Mouse (Mus musculus) stomach, embryonic 16.5 days (tissue): Measurements from ENCODE around the gene Ank2. TPM values are rescaled to one million over a fixed set of nuclear protein-coding genes. Genes with fewer than 3 reads are reported as not detected.

ENCODE experiments used
- ATAC-seq: fragments of 200-750 bp; cut with Nextera tagmentation; 2 replicates; pipeline ENCODE4 v1.8.0; 2017; ENCODE audit warnings: moderate number of reproducible peaks, moderate TSS enrichment; ENCODE audit not compliant: insufficient read depth, low FRiP score
- H3K27ac ChIP-seq: fragments of 300-500 bp; sonication (generic); 2 replicates; pipeline ENCODE4 v1.5.1; 2014; ENCODE audit warnings: low read length
- H3K27me3 ChIP-seq: fragments of 300-500 bp; sonication (generic); 2 replicates; pipeline ENCODE4 v1.6.1; 2014; ENCODE audit warnings: low read length, control low read depth, mixed read lengths; ENCODE audit not compliant: control insufficient read depth, insufficient read depth
- H3K36me3 ChIP-seq: fragments of 300-500 bp; sonication (generic); 2 replicates; pipeline ENCODE4 v1.6.1; 2014; ENCODE audit warnings: low read length; ENCODE audit not compliant: control insufficient read depth, insufficient read depth
- H3K4me1 ChIP-seq: fragments of 300-500 bp; sonication (generic); 2 replicates; pipeline ENCODE4 v1.6.1; 2014; ENCODE audit warnings: low read length, control low read depth, mixed read lengths; ENCODE audit not compliant: control insufficient read depth, insufficient read depth
- H3K4me2 ChIP-seq: fragments of 300-500 bp; sonication (generic); 2 replicates; pipeline ENCODE4 v1.6.1; 2014; ENCODE audit warnings: low read depth, low read length, mixed read lengths
- H3K4me3 ChIP-seq: fragments of 300-500 bp; sonication (generic); replicated peaks from 2 replicates; pipeline ENCODE4 v1.5.1; 2014; ENCODE audit warnings: mild to moderate bottlenecking, low read length
- H3K9ac ChIP-seq: fragments of 300-500 bp; sonication (generic); 2 replicates; pipeline ENCODE4 v1.6.1; 2014; ENCODE audit warnings: low read length
- H3K9me3 ChIP-seq: fragments of 300-500 bp; sonication (generic); replicated peaks from 2 replicates; pipeline ENCODE4 v1.6.1; 2016; ENCODE audit warnings: low read length, control low read depth; ENCODE audit not compliant: control insufficient read depth
- WGBS: fragments of 180-500 bp; shearing (Covaris S2); extraction: QIAGEN DNeasy Blood & Tissue Kit; methylation state at CpG from one replicate; pipeline ENCODE4 v1.1.7; 2014; 5-methylcytosine and 5-hydroxymethylcytosine counted together
- polyA plus RNA-seq: library from polyadenylated mRNA; unstranded; fragments of >200 nt; fragmentation: Nextera tagmentation; extraction: Ambion mirVana; gene quantifications from 2 replicates; pipeline ENCODE4 v1.2.1, GENCODE M21; 2015

Ank2 gene
- polyA plus RNA-seq: 33.1 and 40.0 TPM in 2 replicates

DNA sequence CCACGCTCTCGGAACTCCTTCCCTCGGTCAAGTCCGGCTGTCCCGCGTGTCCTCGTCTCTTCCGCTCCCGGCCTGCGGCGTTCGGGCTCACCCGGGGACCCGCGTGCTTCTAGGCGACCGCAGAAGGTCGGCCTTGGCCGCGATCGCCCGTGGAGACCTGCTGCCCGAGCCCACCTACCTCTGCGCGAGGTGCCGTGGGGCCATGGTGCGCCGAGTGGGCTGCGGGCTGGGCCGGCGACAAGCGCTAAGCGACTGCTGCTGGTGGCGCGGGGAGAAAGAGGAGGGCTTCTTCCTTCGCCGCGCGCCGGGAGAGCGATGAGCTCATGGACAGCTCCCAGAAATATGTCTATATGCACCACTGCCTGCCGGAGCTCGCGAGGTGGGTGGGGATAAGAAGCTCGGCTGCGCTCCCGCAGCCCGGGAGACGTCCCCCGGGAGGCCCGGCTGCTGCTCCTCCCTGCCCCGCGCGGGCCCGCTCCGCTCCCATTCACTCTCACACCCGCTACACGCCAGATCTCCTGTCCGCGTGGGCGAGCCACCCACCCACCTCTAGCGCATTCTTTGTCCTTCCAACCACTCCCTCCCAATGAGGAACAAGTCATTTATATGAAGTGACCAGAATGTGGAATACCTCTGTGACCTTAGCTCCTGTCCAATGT, at the start of gene Ank2:
Ank2 (minus strand) TSS at position 609 of the 659 bp plus-strand sequence.
- H3K4me2 ChIP-seq: peak within 1 kb of the TSS; percentile 100
- peaks cover 22% of the 10 kb centered on the region; the same call in 1 of the 2 replicates for H3K27me3 ChIP-seq
- ATAC-seq: peak; percentile 87
- no peaks in the 10 kb centered on the region for H3K9me3 ChIP-seq
- peak within 1 kb of the TSS; percentile 80 for H3K9ac ChIP-seq
- H3K4me3 ChIP-seq: peak within 1 kb of the TSS; percentile 64
- no peak within 1 kb of the TSS for H3K27ac ChIP-seq
- peaks cover 9% of the 10 kb centered on the region for H3K4me1 ChIP-seq
- no peaks in the 10 kb centered on the region for H3K36me3 ChIP-seq
- WGBS: under 1% methylated on average over 53 of the region's 62 CpGs

DNA sequence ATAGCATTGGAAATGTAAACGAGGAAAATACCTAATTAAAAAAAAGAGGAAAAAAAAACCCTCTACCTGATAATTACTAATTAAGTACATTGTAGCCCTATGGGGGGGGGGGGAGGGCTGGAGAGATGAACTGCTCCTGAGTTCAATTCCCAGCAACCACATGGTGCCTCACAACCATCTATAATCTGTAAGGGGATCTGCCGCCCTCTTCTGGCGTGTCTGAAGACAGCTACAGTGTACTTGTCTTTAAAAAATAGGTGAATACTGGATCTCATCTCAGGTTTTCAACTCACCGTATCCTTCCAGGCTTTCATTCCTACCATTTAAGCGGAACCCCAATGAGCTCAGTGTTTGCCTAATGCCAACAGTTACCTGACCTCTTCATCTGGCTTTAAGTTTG, 48.7 kb upstream of the Ank2 start:
- 43% methylated on average over 5 of the region's 5 CpGs for WGBS
- Histone ChIP-seq H3K4me3 (no peak overlapping the region), H3K27me3 (no peaks in the 10 kb centered on the region), H3K4me1 (no peaks in the 10 kb centered on the region), H3K27ac (no peak overlapping the region), H3K9ac (no peak overlapping the region), H3K4me2 (no peak overlapping the region), H3K36me3 (peaks cover 7% of the 10 kb centered on the region), H3K9me3 (no peaks in the 10 kb centered on the region)
- no peak for ATAC-seq

DNA sequence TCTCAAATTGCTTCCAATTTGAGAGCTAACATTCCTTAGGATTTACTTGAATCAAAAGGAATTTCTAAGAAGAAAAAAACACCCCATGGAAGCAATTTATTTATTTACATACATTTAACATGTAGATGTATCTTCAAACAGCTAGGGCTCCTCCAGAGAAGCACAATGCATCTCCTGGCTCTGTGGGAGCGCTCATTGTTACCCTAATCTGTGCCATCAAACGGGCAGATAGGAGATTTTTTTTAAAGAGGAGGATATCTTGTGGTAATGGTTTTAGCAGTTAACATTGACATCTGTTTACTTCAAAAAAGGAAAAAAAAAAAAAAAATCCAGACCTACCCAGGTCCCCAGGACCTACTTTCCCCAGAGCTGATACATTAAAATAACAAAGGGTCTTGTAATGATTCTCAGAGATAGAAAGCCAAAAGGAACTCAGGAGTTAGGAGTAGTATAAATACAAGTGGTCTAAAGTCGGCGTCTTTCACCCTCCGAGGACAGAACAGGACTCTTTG, 45.5 kb upstream of the Ank2 start:
- WGBS: 33% methylated on average over 5 of the region's 5 CpGs
- ATAC-seq: no peak

DNA sequence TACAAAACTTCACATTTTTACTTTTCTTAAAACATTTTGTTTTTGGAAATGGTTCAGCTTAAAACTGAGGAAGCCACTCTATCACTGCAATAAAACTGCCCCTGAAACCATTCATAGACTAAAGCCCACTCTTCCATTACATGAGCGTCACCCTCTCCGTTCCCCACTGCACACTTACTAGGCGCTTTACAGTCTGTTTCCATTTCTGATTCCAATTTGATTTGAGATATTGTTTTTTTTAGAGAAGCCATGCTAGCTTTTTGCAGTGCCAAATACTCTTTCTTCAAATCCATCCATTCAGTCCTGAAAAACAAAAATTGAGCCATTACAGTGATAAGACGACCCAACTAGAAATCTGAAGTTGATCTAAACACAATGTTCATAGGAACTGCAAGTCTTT, 44.8 kb upstream of the Ank2 start:
- Histone ChIP-seq H3K36me3 (peaks cover 7% of the 10 kb centered on the region), H3K9me3 (no peaks in the 10 kb centered on the region), H3K27ac (no peak overlapping the region), H3K9ac (no peak overlapping the region), H3K4me2 (no peak overlapping the region), H3K27me3 (no peaks in the 10 kb centered on the region), H3K4me1 (no peaks in the 10 kb centered on the region), H3K4me3 (no peak overlapping the region)
- 79% methylated on average over 4 of the region's 4 CpGs for WGBS
- ATAC-seq: no peak

More for the DNA sequence above, 45.5 kb upstream of the Ank2 start:
- Histone ChIP-seq H3K9ac (no peak overlapping the region), H3K4me3 (no peak overlapping the region), H3K36me3 (peaks cover 7% of the 10 kb centered on the region), H3K4me1 (no peaks in the 10 kb centered on the region), H3K27ac (no peak overlapping the region), H3K4me2 (no peak overlapping the region), H3K27me3 (no peaks in the 10 kb centered on the region), H3K9me3 (no peaks in the 10 kb centered on the region)

DNA sequence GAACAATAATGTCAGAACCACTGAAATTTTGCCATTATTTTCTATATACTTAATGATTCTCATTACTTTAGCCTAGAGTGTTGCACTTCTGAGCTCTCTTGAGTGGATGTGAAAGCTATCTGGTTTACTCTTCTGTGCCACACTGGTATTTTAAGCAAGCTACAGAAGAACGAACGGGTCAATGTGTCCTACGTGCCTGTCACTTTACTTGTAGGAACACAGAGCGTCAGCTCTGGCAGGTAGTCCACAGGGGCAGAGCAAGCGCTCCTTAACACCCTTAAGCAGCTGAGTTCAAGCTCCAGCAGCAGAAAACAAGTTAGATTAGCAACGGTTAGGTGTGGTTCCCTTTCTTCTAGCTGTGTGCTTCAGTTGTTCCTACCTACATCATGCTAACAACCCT, 40.0 kb upstream of the Ank2 start:
- 69% methylated on average over 6 of the region's 6 CpGs for WGBS
- H3K27me3 ChIP-seq: no peaks in the 10 kb centered on the region
- no peak for ATAC-seq
- H3K36me3 ChIP-seq: no peaks in the 10 kb centered on the region
- no peaks in the 10 kb centered on the region for H3K9me3 ChIP-seq
- no peaks in the 10 kb centered on the region for H3K4me1 ChIP-seq
- no peak overlapping the region for H3K9ac ChIP-seq
- H3K4me3 ChIP-seq: no peak overlapping the region
- no peak overlapping the region for H3K27ac ChIP-seq
- no peak overlapping the region for H3K4me2 ChIP-seq

DNA sequence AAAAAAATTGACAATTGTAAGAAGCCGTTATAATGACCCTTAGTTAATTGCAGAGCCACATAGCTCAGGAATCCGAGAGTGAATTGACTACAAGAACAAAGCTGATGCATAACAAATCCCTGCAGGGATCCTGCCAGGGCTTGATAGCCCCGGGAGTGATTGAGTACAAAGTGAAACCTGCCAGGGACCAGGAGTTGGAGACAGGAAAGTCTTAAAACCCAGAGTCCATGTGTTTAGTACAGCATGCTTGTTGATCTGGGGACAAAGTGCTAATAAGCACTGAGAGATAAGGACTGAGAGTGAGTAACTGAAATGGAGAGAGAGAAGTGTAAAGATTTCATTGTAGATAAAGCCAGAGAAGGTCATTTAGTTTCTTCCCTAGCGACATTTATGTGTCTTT, 31.1 kb upstream of the Ank2 start:
- H3K4me3 ChIP-seq: no peak overlapping the region
- no peak overlapping the region for H3K4me2 ChIP-seq
- H3K9ac ChIP-seq: no peak overlapping the region
- H3K36me3 ChIP-seq: no peaks in the 10 kb centered on the region
- WGBS: 17% methylated on average over 4 of the region's 4 CpGs
- H3K27me3 ChIP-seq: no peaks in the 10 kb centered on the region
- H3K27ac ChIP-seq: no peak overlapping the region
- H3K4me1 ChIP-seq: no peaks in the 10 kb centered on the region
- H3K9me3 ChIP-seq: no peaks in the 10 kb centered on the region
- ATAC-seq: no peak

DNA sequence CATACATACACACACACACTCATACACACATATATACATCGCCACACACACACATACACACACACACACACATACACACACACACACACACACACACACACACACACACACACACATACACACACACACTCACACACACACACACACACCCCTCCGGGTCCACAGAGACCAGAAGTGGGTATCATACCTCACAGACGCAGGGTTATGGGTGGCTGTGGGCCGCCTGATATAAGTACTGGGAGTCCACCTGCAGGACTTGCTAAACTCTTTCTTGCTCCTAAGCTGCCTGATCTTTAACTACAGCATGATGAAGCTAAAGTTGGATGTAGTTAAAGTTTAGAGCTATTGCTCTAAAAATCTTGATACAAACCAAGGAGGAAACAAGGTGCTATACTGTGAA, 30.7 kb upstream of the Ank2 start:
- ATAC-seq: no peak
- H3K9ac ChIP-seq: no peak overlapping the region
- no peak overlapping the region for H3K4me3 ChIP-seq
- H3K9me3 ChIP-seq: no peaks in the 10 kb centered on the region
- H3K4me1 ChIP-seq: no peaks in the 10 kb centered on the region
- no peak overlapping the region for H3K4me2 ChIP-seq
- no peaks in the 10 kb centered on the region for H3K27me3 ChIP-seq
- WGBS: 79% methylated on average over 4 of the region's 4 CpGs
- H3K27ac ChIP-seq: no peak overlapping the region
- no peaks in the 10 kb centered on the region for H3K36me3 ChIP-seq

DNA sequence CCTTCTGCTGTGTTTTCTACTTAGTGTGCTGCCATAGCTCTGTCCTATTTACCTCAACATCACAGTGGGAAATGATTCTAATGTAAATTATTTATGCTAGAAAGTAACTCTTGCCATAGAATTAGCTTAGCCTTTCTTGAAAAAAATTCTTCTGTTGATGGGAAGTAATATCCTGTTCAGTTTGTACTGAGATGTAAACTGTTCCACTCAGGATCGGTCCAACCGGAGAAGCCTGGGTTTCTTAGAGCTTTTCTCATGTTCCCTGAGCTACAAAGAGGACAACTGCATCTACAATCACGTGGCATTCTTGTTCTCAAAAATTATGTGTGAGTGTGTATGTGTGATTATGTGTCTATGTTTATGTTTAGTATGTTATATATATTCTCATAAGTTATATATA, 30.1 kb upstream of the Ank2 start:
- Histone ChIP-seq H3K27ac (no peak overlapping the region), H3K4me1 (no peaks in the 10 kb centered on the region), H3K27me3 (no peaks in the 10 kb centered on the region), H3K9me3 (no peaks in the 10 kb centered on the region), H3K9ac (no peak overlapping the region), H3K36me3 (no peaks in the 10 kb centered on the region), H3K4me2 (no peak overlapping the region), H3K4me3 (no peak overlapping the region)
- ATAC-seq: no peak
- WGBS: 62% methylated on average over 3 of the region's 3 CpGs

DNA sequence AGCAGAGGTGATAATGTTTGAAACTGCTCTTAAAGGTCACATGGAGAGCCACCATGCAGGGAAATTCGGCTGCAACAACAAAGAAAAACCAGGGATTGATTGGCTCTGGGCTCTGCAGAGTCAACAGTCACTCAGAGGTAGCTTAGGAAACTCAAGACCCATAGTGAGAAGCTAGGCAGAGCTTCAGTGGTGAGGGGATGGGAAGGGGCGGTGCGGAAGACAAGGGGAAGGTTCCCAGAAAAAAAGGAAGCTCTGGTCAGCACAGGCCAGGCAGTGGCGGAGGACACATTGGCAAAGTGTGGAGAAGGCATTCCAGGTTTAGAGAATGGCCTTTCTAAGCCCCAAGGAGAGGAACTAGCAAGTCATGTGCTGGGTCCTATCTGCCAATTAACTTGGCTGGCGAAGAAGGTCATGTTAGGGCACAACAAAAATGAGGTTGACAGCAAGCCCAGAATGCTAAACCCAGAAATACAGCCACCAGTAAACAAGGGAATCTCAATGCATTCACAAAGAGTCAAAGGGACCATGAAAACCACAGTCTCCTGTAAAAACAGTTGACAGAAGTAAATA, 28.4 kb upstream of the Ank2 start:
- no peaks in the 10 kb centered on the region for H3K4me1 ChIP-seq
- no peak overlapping the region for H3K9ac ChIP-seq
- H3K27me3 ChIP-seq: no peaks in the 10 kb centered on the region
- H3K9me3 ChIP-seq: no peaks in the 10 kb centered on the region
- H3K4me3 ChIP-seq: no peak overlapping the region
- H3K36me3 ChIP-seq: no peaks in the 10 kb centered on the region
- 60% methylated on average over 5 of the region's 5 CpGs for WGBS
- no peak overlapping the region for H3K4me2 ChIP-seq
- no peak for ATAC-seq
- H3K27ac ChIP-seq: no peak overlapping the region
